Mouse (Mus musculus) thymus, postnatal 4 days (tissue): ENCODE data around the gene Hvcn1.

Source experiments
- DNase-seq: peaks from one replicate; pipeline ENCODE4 v3.0.0; 2021

Hvcn1 gene

GRCm38 (mm10) chr5:122206475-122206874, at the start of gene Hvcn1:
Gene Hvcn1 (plus strand): TSS chr5:122206804.
- DNase-seq: no peak

GRCm38 (mm10) chr5:122157827-122158381, 48.7 kb upstream of the Hvcn1 start, which contains the start of gene Ppp1cc:
Gene Ppp1cc (plus strand): TSS chr5:122158278.
- peak; percentile 96 for DNase-seq

DNA sequence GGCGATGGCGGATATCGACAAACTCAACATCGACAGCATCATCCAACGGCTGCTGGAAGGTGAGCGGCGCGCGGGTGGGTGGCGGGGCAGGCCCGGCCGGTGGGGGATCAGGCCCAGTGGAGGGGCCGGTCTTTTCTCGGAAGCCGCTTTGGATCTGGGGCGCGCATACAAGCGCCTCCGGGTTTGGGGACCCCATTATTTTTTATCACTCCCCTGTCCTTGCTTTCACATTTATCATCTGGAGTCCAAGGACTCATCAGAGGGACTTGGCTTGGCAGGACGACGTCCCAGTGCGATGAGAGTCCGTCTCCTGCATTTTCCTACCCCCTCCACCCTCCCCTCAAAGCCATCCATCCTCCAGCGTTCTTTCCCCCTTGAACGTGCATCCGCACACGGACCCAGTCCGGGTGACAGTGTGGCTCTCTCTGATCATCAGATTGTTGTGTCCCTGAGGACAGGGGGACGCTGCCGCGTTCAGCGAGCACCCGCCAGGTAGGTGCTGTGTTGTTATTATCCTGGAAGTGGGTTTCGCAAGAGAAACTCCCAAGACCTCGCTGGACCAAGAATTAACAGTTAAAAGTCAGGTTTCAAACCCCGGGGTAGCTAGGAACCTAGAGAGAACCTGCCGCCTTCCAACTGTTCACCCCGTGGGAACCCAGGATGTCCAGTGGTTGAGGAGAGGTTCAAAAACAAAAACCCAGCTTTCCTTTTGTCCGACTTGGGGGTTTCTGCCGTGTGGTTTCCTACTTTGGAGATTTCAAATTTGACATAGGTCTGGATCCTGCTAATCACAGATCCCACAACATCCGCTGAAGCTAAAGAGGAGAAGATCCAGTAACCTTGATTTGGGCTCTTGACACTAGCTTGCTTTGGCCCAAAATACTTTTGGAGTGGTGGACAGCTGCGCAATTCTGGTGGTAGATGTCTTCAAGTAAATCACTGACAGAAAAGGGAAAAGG, 47.8 kb upstream of the Hvcn1 start:
- DNase-seq: peak; percentile 60

DNA sequence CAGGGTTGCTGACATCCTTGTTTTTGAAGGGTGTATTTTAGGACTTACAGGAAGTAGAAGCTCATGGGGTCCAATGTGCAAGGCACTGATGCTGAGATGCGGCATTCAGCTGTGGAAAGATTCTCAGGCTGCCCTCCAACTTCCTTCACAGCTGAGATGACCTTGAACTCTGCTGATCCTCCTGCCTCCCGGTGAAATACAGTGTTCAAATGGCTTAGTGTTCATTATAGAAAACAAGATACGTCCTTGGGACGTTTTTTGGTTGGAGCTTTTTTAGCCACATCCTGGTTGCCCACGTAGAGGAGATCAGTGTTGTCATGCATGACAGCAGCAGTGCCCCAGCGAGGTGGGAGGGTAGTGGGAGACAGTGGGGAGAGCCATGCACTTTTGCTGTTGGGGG, 43.4 kb upstream of the Hvcn1 start:
- DNase-seq: no peak

GRCm38 (mm10) chr5:122164011-122164410, 42.6 kb upstream of the Hvcn1 start:
- no peak for DNase-seq

- DNase-seq: no peak
These were observed 41.2 kb upstream of the Hvcn1 start for GRCm38 (mm10) chr5:122165233-122165915.

DNA sequence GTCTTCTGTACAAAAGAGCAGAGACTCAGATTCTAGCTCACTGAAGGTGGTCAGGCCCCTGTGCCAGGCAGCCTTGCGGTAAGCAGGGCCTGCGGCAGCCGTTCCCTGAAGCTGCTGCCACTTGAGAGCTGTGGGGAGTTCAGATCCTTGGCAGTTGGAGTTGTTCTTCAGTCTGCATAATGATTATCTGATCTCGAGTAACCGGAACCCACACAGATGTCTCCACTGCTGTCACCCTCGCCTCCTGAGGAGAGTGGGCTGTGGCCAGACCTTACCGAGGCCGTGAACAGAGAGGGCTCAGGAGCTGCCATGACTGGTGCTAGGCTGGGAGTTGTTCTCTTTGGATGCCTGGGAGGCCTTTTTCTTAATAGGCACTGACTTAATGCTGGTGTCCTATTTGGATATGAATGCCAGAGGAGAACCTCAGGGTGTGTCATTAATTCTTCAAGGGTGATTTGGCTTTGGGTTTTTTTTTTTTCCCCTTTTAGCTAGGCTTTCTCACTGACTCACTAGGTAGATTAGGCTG, 39.9 kb upstream of the Hvcn1 start:
- peak; percentile 31 for DNase-seq

- DNase-seq: no peak
These were observed 38.1 kb upstream of the Hvcn1 start for GRCm38 (mm10) chr5:122168344-122169069.

- DNase-seq: no peak
These were observed 35.5 kb upstream of the Hvcn1 start for GRCm38 (mm10) chr5:122171058-122171457.

- DNase-seq: no peak
These were observed 31.2 kb upstream of the Hvcn1 start for GRCm38 (mm10) chr5:122175402-122175801.

DNA sequence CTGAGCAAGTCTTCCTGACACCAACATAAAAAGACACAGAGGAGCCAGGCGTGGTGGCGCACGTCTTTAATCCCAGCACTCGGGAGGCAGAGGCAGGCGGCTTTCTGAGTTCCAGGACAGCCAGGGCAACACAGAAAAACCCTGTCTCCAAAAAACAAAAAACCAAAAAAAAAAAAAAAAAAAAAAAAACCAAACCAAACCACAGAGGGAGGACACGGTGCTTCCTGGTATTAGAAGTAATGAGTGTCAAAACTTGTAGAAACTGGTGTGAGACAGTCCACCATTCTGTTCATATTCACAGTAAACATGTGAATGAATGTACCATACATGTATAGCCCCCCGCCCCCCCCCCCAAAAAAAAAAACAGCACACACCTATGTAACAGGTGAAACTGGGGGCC, 30.6 kb upstream of the Hvcn1 start:
- no peak for DNase-seq

DNA sequence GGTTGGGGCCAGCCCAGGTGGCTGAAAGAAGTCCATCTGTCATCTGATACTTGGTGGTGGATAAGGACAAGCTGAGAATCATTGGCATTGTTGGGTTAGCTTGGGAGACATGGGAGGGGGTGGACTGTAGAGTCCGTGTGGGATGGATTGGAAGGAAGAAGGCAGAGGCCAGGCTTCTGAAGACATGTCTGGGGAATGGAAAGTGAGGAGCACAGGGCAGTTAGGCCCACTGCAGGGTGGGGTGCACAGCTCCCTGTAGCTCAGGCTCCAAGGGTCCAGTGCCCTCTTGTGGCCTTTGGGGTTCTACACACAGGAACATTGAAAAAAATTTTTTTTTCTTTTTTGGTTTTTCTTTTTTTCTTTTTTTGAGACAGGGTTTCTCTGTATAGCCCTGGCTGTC, 30.2 kb upstream of the Hvcn1 start:
- peak; percentile 86 for DNase-seq

DNA sequence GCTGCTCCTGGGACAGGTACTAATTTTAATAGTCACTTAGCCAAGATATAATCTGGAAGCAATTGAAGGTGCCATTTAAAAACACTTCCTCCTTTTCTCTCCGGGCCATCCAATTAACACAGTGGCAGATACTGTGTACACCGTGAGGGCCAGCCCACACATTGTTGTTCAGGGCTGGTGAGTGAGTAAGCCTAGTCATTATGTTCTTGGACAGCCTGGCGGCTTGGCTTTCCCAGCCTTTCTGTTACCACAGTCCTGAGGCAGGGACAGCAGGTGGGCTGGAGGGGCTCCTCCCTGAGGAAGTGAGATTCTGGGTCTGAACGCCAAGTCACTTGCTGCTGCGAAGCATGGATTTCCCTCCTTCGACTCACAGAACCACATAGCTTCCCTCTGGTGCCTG, 26.9 kb upstream of the Hvcn1 start:
- DNase-seq: no peak

DNA sequence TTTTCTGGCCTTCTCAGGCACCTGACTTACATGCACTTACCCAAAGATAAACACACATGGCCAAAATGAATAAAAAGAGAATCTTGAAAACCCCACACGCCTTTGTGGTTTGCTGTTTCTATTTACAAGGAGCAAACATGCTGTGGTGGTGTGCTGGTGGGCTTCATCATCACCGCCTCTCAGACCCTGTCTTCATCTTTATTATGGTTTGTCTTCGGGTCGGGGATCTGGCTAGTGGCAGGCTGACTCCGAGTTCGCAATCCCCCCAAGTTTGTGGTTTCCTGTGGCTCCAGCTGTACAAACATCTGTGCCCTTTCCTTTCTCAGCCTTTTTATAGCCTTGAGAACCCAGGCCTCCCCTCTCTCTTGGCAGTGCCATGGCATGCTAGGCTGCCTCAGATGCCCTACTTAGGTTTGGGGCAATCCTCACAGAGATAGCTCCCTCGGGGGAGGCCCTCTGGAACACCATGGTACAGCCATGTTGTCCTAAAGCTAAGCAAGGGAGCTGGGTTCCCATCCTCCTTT, 22.3 kb upstream of the Hvcn1 start:
- peak; percentile 62 for DNase-seq

GRCm38 (mm10) chr5:122184858-122185257, 21.7 kb upstream of the Hvcn1 start:
- peak; percentile 19 for DNase-seq

DNA sequence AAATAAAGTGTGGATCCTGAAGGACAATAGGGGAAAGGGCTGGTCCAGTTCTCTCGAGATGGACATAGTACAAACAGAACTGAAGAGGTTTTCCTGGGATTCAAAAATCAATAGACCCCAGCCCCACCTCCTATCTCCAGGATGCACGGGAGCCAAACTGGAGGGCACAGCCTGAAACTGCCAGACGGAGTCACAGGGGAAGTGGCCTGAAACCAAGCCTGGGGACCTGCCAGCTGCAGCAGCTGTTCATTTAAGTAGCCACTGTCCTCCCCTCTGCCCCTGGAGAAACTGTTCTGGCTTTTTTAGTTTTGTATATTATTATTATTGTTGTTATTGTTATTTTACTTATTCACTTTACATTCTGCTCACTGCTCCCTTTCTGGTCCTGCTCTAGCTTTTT, 17.5 kb upstream of the Hvcn1 start:
- no peak for DNase-seq

DNA sequence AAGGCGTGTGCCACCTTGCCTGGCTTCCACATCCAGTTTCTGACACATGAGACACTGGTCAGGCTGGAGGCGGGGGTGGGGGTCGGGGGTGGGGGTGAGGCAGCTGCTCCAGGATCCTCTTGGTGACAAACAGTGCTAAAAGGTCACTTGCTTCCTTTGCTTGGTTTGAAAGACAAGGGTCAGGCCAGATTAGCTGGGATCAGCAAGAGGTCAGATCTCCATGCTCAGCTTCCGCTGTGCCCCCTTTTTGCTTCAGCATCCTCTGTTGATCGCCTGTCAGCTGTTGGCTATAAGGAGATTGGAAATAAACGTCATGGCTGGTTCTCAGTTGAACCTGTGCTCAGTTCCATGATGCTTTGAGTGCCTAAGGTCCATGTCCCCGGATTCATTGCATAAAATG, 16.1 kb upstream of the Hvcn1 start:
- no peak for DNase-seq

- no peak for DNase-seq
These were observed 15.1 kb upstream of the Hvcn1 start for GRCm38 (mm10) chr5:122191269-122192063.

GRCm38 (mm10) chr5:122192347-122192746, 14.3 kb upstream of the Hvcn1 start:
- DNase-seq: no peak

- no peak for DNase-seq
These were observed 5.7 kb upstream of the Hvcn1 start for GRCm38 (mm10) chr5:122200872-122201271.

DNA sequence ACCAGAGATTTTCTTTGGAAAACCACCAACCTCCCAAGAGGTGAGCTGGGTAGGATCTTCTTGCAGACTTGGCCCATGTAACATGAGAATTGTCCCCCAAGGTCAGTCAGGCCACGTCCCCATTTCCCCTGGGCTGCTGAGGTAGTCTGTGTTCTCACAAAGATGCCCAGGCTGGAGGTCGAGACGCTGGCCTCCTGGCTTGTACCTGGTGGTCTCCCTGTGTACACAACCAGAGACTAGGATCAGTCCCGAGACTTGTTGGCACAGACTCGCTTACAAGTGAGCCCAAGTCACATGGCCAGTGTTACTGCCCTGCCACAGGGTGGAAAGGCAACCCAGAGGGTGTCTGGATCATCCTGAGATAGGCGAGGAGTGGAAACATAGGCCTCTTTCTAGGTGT, 4.7 kb upstream of the Hvcn1 start:
- peak; percentile 7 for DNase-seq

DNA sequence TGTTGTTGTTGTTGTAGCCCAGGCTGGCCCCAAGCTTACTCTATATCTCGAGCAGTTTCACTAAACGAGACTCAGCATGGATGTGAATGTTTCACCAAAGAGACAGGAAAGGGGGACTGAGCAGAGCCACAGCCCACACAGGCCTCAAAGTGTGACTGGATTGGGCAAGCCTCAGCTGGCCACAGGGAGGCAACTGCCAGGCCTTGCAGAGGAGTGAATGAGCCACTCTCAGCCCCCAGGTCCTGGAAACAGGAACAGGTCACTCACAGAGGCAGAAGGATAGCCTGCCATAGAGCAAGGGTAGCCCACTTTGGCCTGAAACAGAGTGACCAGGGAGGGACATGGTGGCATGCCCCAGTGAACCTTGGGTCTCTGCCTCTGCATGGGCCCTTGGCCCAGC, 2.4 kb upstream of the Hvcn1 start:
- DNase-seq: no peak
